Mouse (Mus musculus) heart, adult 2 months (tissue): ENCODE data around the gene Tff2.

Source experiments
- CTCF ChIP-seq: fragments of 200-600 bp; IDR thresholded peaks from 2 replicates; pipeline ENCODE4 v1.8.1; 2022; ENCODE audit warnings: antibody characterized with exemption, mild to moderate bottlenecking, moderate library complexity
- EP300 ChIP-seq: fragments of 200-500 bp; IDR thresholded peaks from 2 replicates; pipeline ENCODE4 v1.6.1; 2011; ENCODE audit warnings: low read depth, low read length, control low read depth; ENCODE audit not compliant: insufficient read depth
- POLR2A ChIP-seq: fragments of 200-500 bp; IDR thresholded peaks from 2 replicates; pipeline ENCODE4 v1.6.1; 2011; ENCODE audit warnings: mild to moderate bottlenecking, low read depth, low read length, control low read depth; ENCODE audit not compliant: insufficient read depth

- TF ChIP-seq CTCF (no peak), POLR2A (no peak), EP300 (no peak)
Measured at GRCm38 (mm10) chr17:31157921-31158320, 13.8 kb upstream of the Tff2 start.
